Mouse (Mus musculus) heart, embryonic 13.5 days (tissue): ENCODE measurements around the gene Pcnt. TPM values are rescaled to one million over a fixed set of nuclear protein-coding genes. Genes with fewer than 3 reads are reported as not detected.

ENCODE experiments used
- polyA plus RNA-seq: library from polyadenylated mRNA; unstranded; fragments of >200 nt; fragmentation: Nextera tagmentation; extraction: Ambion mirVana; gene quantifications from 2 replicates; pipeline ENCODE4 v1.2.1, GENCODE M21; 2015

The Pcnt gene
- polyA plus RNA-seq, 1 experiment from 2014 or later, result 9.6 TPM

Other genes starting within 250 kb of the Pcnt start
- 50.9 and 57.4 TPM in 2 replicates for gene Prmt2, start 204.9 kb downstream of the Pcnt start, polyA plus RNA-seq
- 0.16 and 0.42 TPM in 2 replicates for gene S100b, start 188.9 kb downstream of the Pcnt start, polyA plus RNA-seq
- 7.5 and 8.1 TPM in 2 replicates for gene Dip2a, start 97.5 kb downstream of the Pcnt start, polyA plus RNA-seq
- gene AC141477.1, start 2.3 kb downstream of the Pcnt start, polyA plus RNA-seq, result 1.8 TPM in 1 of 2 replicates, not detected in the other
- not detected in 2 replicates for gene 2610028H24Rik, start 6.3 kb upstream of the Pcnt start, polyA plus RNA-seq
- 32.1 and 32.8 TPM in 2 replicates for gene Mcm3ap, start 26.1 kb upstream of the Pcnt start, polyA plus RNA-seq
- gene Ybey, start 26.3 kb upstream of the Pcnt start, polyA plus RNA-seq, result 4.8 and 5.2 TPM in 2 replicates
- 9.5 and 10.7 TPM in 2 replicates for gene Lss, start 88.8 kb upstream of the Pcnt start, polyA plus RNA-seq
- gene Spatc1l, start 119.5 kb upstream of the Pcnt start, polyA plus RNA-seq, result not detected in 2 replicates
- gene Ftcd, start 132.9 kb upstream of the Pcnt start, polyA plus RNA-seq, result 3.0 and 3.6 TPM in 2 replicates
- 47.1 and 51.6 TPM in 2 replicates for gene Col6a2, start 180.8 kb upstream of the Pcnt start, polyA plus RNA-seq